Mouse (Mus musculus) CD4-positive, CD25-positive, alpha-beta regulatory T cell, adult 9 weeks (primary cell): ENCODE measurements around the gene Mid1. TPM values are rescaled to one million over a fixed set of nuclear protein-coding genes. Genes with fewer than 3 reads are reported as not detected.

Experiments
- polyA plus RNA-seq: library from polyadenylated mRNA; unstranded; fragments of 100-300 nt; shearing (Covaris generic); gene quantifications from one replicate; pipeline ENCODE4 v1.2.1, GENCODE M21; 2017

Gene Mid1
- 5.8 TPM for polyA plus RNA-seq

GRCm38 (mm10) chrX:169685131-169685530 lies at the start of gene Mid1:
Mid1 (plus strand) TSS chrX:169685199.

GRCm38 (mm10) chrX:169779535-169779934 lies 94.5 kb downstream of the Mid1 start, which contains the start of gene 4933400A11Rik:
4933400A11Rik (minus strand) TSS chrX:169779635.

GRCm38 (mm10) chrX:170009016-170009750 lies 324.2 kb downstream of the Mid1 start, which contains the start of gene Gm21887:
Gm21887 (plus strand) TSS chrX:170009659.

Other genes with a start within 250 kb of the Mid1 start
- gene 4933400A11Rik, start 94.4 kb downstream of the Mid1 start, polyA plus RNA-seq: not detected